Mouse (Mus musculus) liver, embryonic 13.5 days (tissue): ENCODE measurements around the gene Gm12166. TPM values are rescaled to one million over a fixed set of nuclear protein-coding genes. Genes with fewer than 3 reads are reported as not detected.

Experiments
- ATAC-seq: fragments of 200-750 bp; cut with Nextera tagmentation; 2 replicates; pipeline ENCODE4 v1.8.0; 2017; ENCODE audit warnings: low read depth, mild to moderate bottlenecking, moderate number of reproducible peaks, moderate library complexity
- DNase-seq: peaks from one replicate; pipeline ENCODE4 v3.0.0; 2022
- H3K27ac ChIP-seq: fragments of 300-500 bp; sonication (generic); 2 replicates; pipeline ENCODE4 v1.5.1; 2015; ENCODE audit warnings: moderate library complexity, mild to moderate bottlenecking, inconsistent platforms
- H3K27me3 ChIP-seq: fragments of 300-500 bp; sonication (generic); 2 replicates; pipeline ENCODE4 v1.6.1; 2015; ENCODE audit warnings: mild to moderate bottlenecking, inconsistent platforms
- H3K36me3 ChIP-seq: fragments of 300-500 bp; sonication (generic); 2 replicates; pipeline ENCODE4 v1.6.1; 2015; ENCODE audit warnings: mild to moderate bottlenecking, inconsistent platforms
- H3K4me1 ChIP-seq: fragments of 300-500 bp; sonication (generic); replicated peaks from 2 replicates; pipeline ENCODE4 v1.6.1; 2015; ENCODE audit warnings: inconsistent platforms
- H3K4me2 ChIP-seq: fragments of 300-500 bp; sonication (generic); 2 replicates; pipeline ENCODE4 v1.6.1; 2015; ENCODE audit warnings: inconsistent platforms, mild to moderate bottlenecking, moderate library complexity
- H3K4me3 ChIP-seq: fragments of 300-500 bp; sonication (generic); replicated peaks from 2 replicates; pipeline ENCODE4 v1.5.1; 2015; ENCODE audit warnings: mild to moderate bottlenecking, inconsistent platforms
- H3K9ac ChIP-seq: fragments of 300-500 bp; sonication (generic); 2 replicates; pipeline ENCODE4 v1.6.1; 2015; ENCODE audit warnings: mild to moderate bottlenecking, inconsistent platforms
- H3K9me3 ChIP-seq: fragments of 300-500 bp; sonication (generic); replicated peaks from 2 replicates; pipeline ENCODE4 v1.6.1; 2016; ENCODE audit warnings: inconsistent platforms
- WGBS: fragments of 180-500 bp; shearing (Covaris S2); methylation state at CpG from one replicate; pipeline ENCODE4 v1.1.7; 2015; ENCODE audit not compliant: insufficient replicate concordance; 5-methylcytosine and 5-hydroxymethylcytosine counted together
- polyA plus RNA-seq: library from polyadenylated mRNA; unstranded; fragments of >200 nt; fragmentation: Nextera tagmentation; extraction: Ambion mirVana; gene quantifications from 2 replicates; pipeline ENCODE4 v1.2.1, GENCODE M21; 2015

The Gm12166 gene
- polyA plus RNA-seq, 1 experiment from 2014 or later, result 3.3 TPM

- Histone ChIP-seq H3K27ac (no peak overlapping the region), H3K9ac (no peak overlapping the region), H3K27me3 (no peaks in the 10 kb centered on the region), H3K9me3 (no peaks in the 10 kb centered on the region), H3K36me3 (no peaks in the 10 kb centered on the region; the same call in 1 of the 2 replicates), H3K4me3 (no peak overlapping the region), H3K4me1 (peaks cover 46% of the 10 kb centered on the region), H3K4me2 (no peak overlapping the region)
- no peak for DNase-seq
- no peak for ATAC-seq
- WGBS, result 57% methylated on average over 8 of the region's 8 CpGs
Observed at GRCm38 (mm10) chr11:46072466-46073060, 20.4 kb upstream of the Gm12166 start.

- WGBS, result 51% methylated on average over 8 of the region's 8 CpGs
- H3K4me2 ChIP-seq, result no peak overlapping the region
- H3K27me3 ChIP-seq, result no peaks in the 10 kb centered on the region
- no peak for ATAC-seq
- DNase-seq, result no peak
- no peak overlapping the region for H3K4me3 ChIP-seq
- no peaks in the 10 kb centered on the region for H3K36me3 ChIP-seq
- no peak overlapping the region for H3K9ac ChIP-seq
- no peak overlapping the region; the same call in 1 of the 2 replicates for H3K27ac ChIP-seq
- H3K4me1 ChIP-seq, result peaks cover 35% of the 10 kb centered on the region
- H3K9me3 ChIP-seq, result no peaks in the 10 kb centered on the region
Observed at GRCm38 (mm10) chr11:46070789-46071188, 18.7 kb upstream of the Gm12166 start.

GRCm38 (mm10) chr11:46070161-46070560, 18.0 kb upstream of the Gm12166 start:
- Histone ChIP-seq H3K27ac (peak overlapping the region; percentile 47; the same call in 1 of the 2 replicates), H3K36me3 (no peaks in the 10 kb centered on the region), H3K9ac (0 out of 2 replicates have a peak overlapping the region, but pooled peaks have one; percentile 9), H3K4me2 (no peak overlapping the region), H3K4me3 (no peak overlapping the region), H3K27me3 (no peaks in the 10 kb centered on the region), H3K9me3 (no peaks in the 10 kb centered on the region), H3K4me1 (peaks cover 34% of the 10 kb centered on the region)
- ATAC-seq (no peak), DNase-seq (no peak)
- 71% methylated on average over 4 of the region's 4 CpGs for WGBS

GRCm38 (mm10) chr11:46069408-46070003, 17.4 kb upstream of the Gm12166 start:
- no peak overlapping the region for H3K4me3 ChIP-seq
- H3K27me3 ChIP-seq, result peaks cover 5% of the 10 kb centered on the region; the same call in 1 of the 2 replicates
- H3K4me1 ChIP-seq, result peaks cover 33% of the 10 kb centered on the region
- H3K9ac ChIP-seq, result no peak overlapping the region
- peak overlapping the region; percentile 47 for H3K27ac ChIP-seq
- H3K9me3 ChIP-seq, result no peaks in the 10 kb centered on the region
- H3K36me3 ChIP-seq, result no peaks in the 10 kb centered on the region
- no peak overlapping the region for H3K4me2 ChIP-seq
- DNase-seq (no peak), ATAC-seq (no peak)
- WGBS, result 69% methylated on average over 17 of the region's 17 CpGs

- Histone ChIP-seq H3K36me3 (no peaks in the 10 kb centered on the region), H3K9me3 (no peaks in the 10 kb centered on the region), H3K9ac (no peak overlapping the region), H3K4me3 (no peak overlapping the region), H3K27me3 (peaks cover 5% of the 10 kb centered on the region; the same call in 1 of the 2 replicates), H3K27ac (peak overlapping the region; percentile 44), H3K4me1 (peaks cover 33% of the 10 kb centered on the region), H3K4me2 (no peak overlapping the region)
- DNase-seq (no peak), ATAC-seq (no peak)
- WGBS, result 45% methylated on average over 12 of the region's 12 CpGs
Observed at GRCm38 (mm10) chr11:46068756-46069407, 16.8 kb upstream of the Gm12166 start.

- Histone ChIP-seq H3K27ac (no peak overlapping the region), H3K4me3 (no peak overlapping the region), H3K27me3 (peaks cover 17% of the 10 kb centered on the region), H3K9me3 (no peaks in the 10 kb centered on the region), H3K36me3 (no peaks in the 10 kb centered on the region), H3K9ac (no peak overlapping the region), H3K4me2 (no peak overlapping the region), H3K4me1 (peaks cover 22% of the 10 kb centered on the region)
- no peak for ATAC-seq
- DNase-seq, result no peak
- WGBS, result 72% methylated on average over 10 of the region's 10 CpGs
Observed at GRCm38 (mm10) chr11:46067371-46068060, 15.4 kb upstream of the Gm12166 start.

GRCm38 (mm10) chr11:46065201-46066011, 13.3 kb upstream of the Gm12166 start:
- peaks cover 28% of the 10 kb centered on the region for H3K27me3 ChIP-seq
- ATAC-seq (peak; percentile 70), DNase-seq (no peak)
- no peaks in the 10 kb centered on the region for H3K9me3 ChIP-seq
- no peak overlapping the region for H3K4me3 ChIP-seq
- no peak overlapping the region for H3K9ac ChIP-seq
- WGBS, result 44% methylated on average over 21 of the region's 21 CpGs
- no peaks in the 10 kb centered on the region for H3K36me3 ChIP-seq
- no peak overlapping the region for H3K4me2 ChIP-seq
- peaks cover 24% of the 10 kb centered on the region for H3K4me1 ChIP-seq
- H3K27ac ChIP-seq, result peak overlapping the region; percentile 34; the same call in 1 of the 2 replicates

- WGBS, result 45% methylated on average over 8 of the region's 8 CpGs
- no peak overlapping the region for H3K9ac ChIP-seq
- H3K4me3 ChIP-seq, result no peak overlapping the region
- H3K4me1 ChIP-seq, result peaks cover 19% of the 10 kb centered on the region
- H3K27me3 ChIP-seq, result peaks cover 34% of the 10 kb centered on the region
- H3K4me2 ChIP-seq, result no peak overlapping the region
- ATAC-seq (no peak), DNase-seq (no peak)
- H3K27ac ChIP-seq, result peak overlapping the region; percentile 34
- H3K9me3 ChIP-seq, result no peaks in the 10 kb centered on the region
- H3K36me3 ChIP-seq, result no peaks in the 10 kb centered on the region
Observed at GRCm38 (mm10) chr11:46064767-46065166, 12.6 kb upstream of the Gm12166 start.

- no peak overlapping the region for H3K4me2 ChIP-seq
- ATAC-seq (no peak), DNase-seq (no peak)
- peaks cover 15% of the 10 kb centered on the region for H3K4me1 ChIP-seq
- WGBS, result 45% methylated on average over 9 of the region's 9 CpGs
- no peak overlapping the region for H3K27ac ChIP-seq
- peaks cover 49% of the 10 kb centered on the region for H3K27me3 ChIP-seq
- H3K9me3 ChIP-seq, result no peaks in the 10 kb centered on the region
- H3K4me3 ChIP-seq, result no peak overlapping the region
- no peak overlapping the region for H3K9ac ChIP-seq
- H3K36me3 ChIP-seq, result no peaks in the 10 kb centered on the region
Observed at GRCm38 (mm10) chr11:46062993-46063731, 11.0 kb upstream of the Gm12166 start.

- Histone ChIP-seq H3K27ac (no peak overlapping the region), H3K4me2 (no peak overlapping the region), H3K4me1 (peaks cover 15% of the 10 kb centered on the region), H3K9me3 (no peaks in the 10 kb centered on the region), H3K4me3 (no peak overlapping the region), H3K36me3 (no peaks in the 10 kb centered on the region), H3K9ac (no peak overlapping the region), H3K27me3 (peaks cover 55% of the 10 kb centered on the region)
- DNase-seq, result no peak
- ATAC-seq, result no peak
- 48% methylated on average over 4 of the region's 4 CpGs for WGBS
Observed at GRCm38 (mm10) chr11:46062569-46062968, 10.4 kb upstream of the Gm12166 start.
